Mouse (Mus musculus) MN1 (cell line): ENCODE results near the gene Scgb2b19.
"Not testable (repeated sequence)": the region's sequence is repeated elsewhere in the genome, so short reads cannot be mapped to it uniquely, and the experiment has no call there.

Experiments
- DNase-seq: peaks from one replicate; pipeline ENCODE4 v3.0.0-alpha.2; 2016; ENCODE audit warnings: low spot score

The Scgb2b19 gene

DNA sequence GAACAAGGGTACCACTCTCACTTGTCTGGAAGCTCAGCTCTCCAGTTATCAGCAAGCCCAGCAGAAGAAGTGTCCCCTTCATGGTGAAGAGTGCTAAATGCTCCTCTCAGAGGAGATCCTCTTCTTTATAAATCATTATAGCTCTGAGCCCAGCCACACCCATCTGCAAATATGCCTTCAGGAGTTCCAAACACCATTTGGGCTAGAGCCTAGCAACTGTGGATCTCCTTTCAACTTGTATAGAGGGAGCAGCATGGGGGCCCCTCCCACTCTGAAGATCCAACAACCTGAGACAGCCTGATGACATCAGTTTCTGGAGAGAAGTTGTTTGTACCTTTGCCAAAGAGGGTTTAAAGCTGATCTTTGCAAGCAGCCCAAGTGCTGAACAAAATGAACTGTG lies at the start of gene Scgb2b19:
Gene Scgb2b19 (minus strand): TSS at position 101 of the 400 bp plus-strand sequence.
- DNase-seq = not testable (repeated sequence)

GRCm38 (mm10) chr7:33286991-33287390 lies 6.9 kb upstream of the Scgb2b19 start, which contains the start of gene Scgb1b19:
Scgb1b19 (plus strand) TSS chr7:33287291.
- DNase-seq = not testable (repeated sequence)
